ENCODE assay signal across 21 mouse cellular contexts in genomic region chr7:105499676-105500075, GRCm38 (mm10).
DNase-seq lines count a peak whose midpoint lies in the region; ATAC-seq lines count a peak whose summit lies in the region.
"Had no signal": no experiment of that assay in that cellular context is flagged by ENCODE, and none has a peak within 500 bp of the region (broad histone marks: within the 10 kb centered on the region; RNA-seq: fewer than 3 reads in every experiment).

No protein-coding gene starts in this region.

- peak; percentile 25 to 38 for DNase-seq in cerebellum, adult 18-20 months
- DNase-seq in cerebellum, postnatal 10 days: peak; percentile 56 to 58
- no peak for DNase-seq in cerebellum, adult 11-12 months
- peak; percentile 25 for DNase-seq in Muller cell, postnatal 12 days (ENCODE audit: inconsistent ontology term)
- no peak for DNase-seq in lung, postnatal 4 days
- DNase-seq: adrenal gland, adult 2 months; adrenal gland, postnatal 14 days; embryo, embryonic 11 days; gastrocnemius, postnatal 10 days; gastrocnemius, postnatal 36 days; heart, adult 2 months; heart, postnatal 14 days; heart, postnatal 4 days; kidney, adult 18-20 months; kidney, adult 9 months had no signal

- no peak for ATAC-seq in cerebellum, adult (ENCODE audit: insufficient number of reproducible peaks, low FRiP score, low TSS enrichment)
- ATAC-seq: forebrain, embryonic 13.5 days; forebrain, embryonic 16.5 days; hindbrain, postnatal 0 days; inflammation-experienced regulatory T-cells, adult 6 months; intestine, embryonic 16.5 days had no signal

Comparison
In these comparisons a context has a peak if more than half of its experiments do, and no peak if none do; other contexts are left out.
1. DNase-seq: peak in cerebellum, adult 18-20 months (2 of 2), cerebellum, postnatal 10 days (2 of 2) and Muller cell, postnatal 12 days (single experiment); none in cerebellum, adult 11-12 months (single experiment) and lung, postnatal 4 days (0 of 2).